Mouse (Mus musculus): Measurements from ENCODE around the gene Etv3.

DNA sequence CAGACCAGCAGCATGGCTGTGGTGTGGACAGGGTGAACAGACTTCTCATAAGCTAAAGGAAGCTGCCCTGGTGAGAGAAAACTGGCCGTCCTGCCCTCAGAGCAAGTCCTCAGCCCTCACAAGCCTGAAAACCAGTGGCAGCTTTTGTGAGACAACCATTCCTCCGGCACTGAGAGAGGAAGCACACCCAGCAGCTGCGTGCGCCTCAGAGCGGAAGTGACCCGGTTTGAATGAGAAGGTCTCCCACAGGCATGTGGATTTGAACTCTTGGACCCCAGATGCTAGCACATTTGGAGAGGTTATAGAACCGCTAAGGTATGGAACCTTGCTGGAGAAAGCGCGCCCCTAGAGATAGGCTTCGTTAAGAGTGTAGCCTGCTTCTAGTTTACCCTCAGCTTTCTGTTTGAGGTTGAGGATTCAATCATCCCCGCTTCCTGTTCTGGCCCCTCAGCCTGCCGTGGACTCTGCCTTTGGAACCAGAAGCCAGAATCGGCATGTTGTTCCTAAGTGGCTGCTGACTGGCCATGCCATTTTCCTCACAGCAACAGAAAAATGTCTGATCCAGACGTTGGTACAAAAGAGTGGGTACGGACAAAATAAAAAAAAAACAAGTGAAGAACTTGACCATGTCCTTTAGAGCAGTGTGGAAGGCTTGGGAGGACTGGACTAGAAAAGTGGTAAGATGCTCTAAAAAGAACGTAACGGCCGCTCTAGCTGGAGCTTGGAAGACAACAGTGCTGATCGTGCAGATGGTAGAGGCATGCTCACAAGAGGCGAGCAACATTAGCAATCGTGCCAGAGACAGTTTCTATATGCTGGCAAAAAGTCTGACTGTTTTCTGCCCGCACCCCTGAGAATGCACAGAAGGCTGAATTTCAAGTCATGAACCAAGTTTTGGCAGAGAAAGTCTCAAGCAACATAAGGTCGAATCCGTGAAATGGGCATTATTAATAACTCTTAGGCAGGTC lies 24.8 kb upstream of the Etv3 start:
- TF ChIP-seq POLR2A (IDR thresholded peaks at IDR 0.05; ENCODE audit: extremely low read depth, insufficient read depth, low read length) (no peak), CTCF (IDR thresholded peaks at IDR 0.05; ENCODE audit: low read depth, low read length) (no peak)
